Mouse (Mus musculus) granulocyte monocyte progenitor cell, adult 5-6 weeks (primary cell): ENCODE results near the gene Phactr2. TPM values are rescaled to one million over a fixed set of nuclear protein-coding genes. Genes with fewer than 3 reads are reported as not detected.
A peak's percentile ranks its signal among the peaks of the same experiment; 100 is the strongest.

Experiments used
- ATAC-seq: replicated peaks from 2 replicates; pipeline ENCODE4 v1.8.0; 2016; ENCODE audit warnings: mild to moderate bottlenecking, moderate TSS enrichment, inconsistent platforms; ENCODE audit not compliant: poor library complexity, severe bottlenecking
- total RNA-seq, 2 experiments: library from RNA; stranded (forward) in 1 of 2; stranded (reverse) in 1 of 2; fragments of 200-712, 200-1000 nt in 1 of 2; fragments of >200 nt in 1 of 2; fragmentation: Nextera tagmentation in 1 of 2; gene quantifications; 2 replicates each; pipeline ENCODE4 v1.2.3; 2014 to 2017

Gene Phactr2
- total RNA-seq, 2 experiments from 2014 or later: 15.8 to 27.3 TPM

GRCm38 (mm10) chr10:13335814-13336213 is 138.4 kb downstream of the Phactr2 start:
- no peak for ATAC-seq

- no peak for ATAC-seq
Observed at GRCm38 (mm10) chr10:13335347-13335746, 138.9 kb downstream of the Phactr2 start.

GRCm38 (mm10) chr10:13333781-13334180 is 140.4 kb downstream of the Phactr2 start:
- ATAC-seq: no peak

GRCm38 (mm10) chr10:13332985-13333384 is 141.2 kb downstream of the Phactr2 start:
- ATAC-seq: no peak

- ATAC-seq: no peak
Observed at GRCm38 (mm10) chr10:13331405-13332032, 142.7 kb downstream of the Phactr2 start.

- ATAC-seq: no peak
Observed at GRCm38 (mm10) chr10:13328602-13329001, 145.6 kb downstream of the Phactr2 start.

- no peak for ATAC-seq
Observed at GRCm38 (mm10) chr10:13326149-13326873, 147.9 kb downstream of the Phactr2 start.

- peak; percentile 69 for ATAC-seq
Observed at GRCm38 (mm10) chr10:13323806-13324411, 150.3 kb downstream of the Phactr2 start.

- peak; percentile 31; the same call in 1 of the 2 replicates for ATAC-seq
Observed at GRCm38 (mm10) chr10:13323139-13323805, 150.9 kb downstream of the Phactr2 start.

- no peak for ATAC-seq
Observed at GRCm38 (mm10) chr10:13314999-13315398, 159.2 kb downstream of the Phactr2 start.

- no peak for ATAC-seq
Observed at GRCm38 (mm10) chr10:13312576-13312975, 161.6 kb downstream of the Phactr2 start.

- no peak for ATAC-seq
Observed at GRCm38 (mm10) chr10:13311612-13312011, 162.6 kb downstream of the Phactr2 start.

- ATAC-seq: no peak
Observed at GRCm38 (mm10) chr10:13310075-13310474, 164.1 kb downstream of the Phactr2 start.

- ATAC-seq: peak; percentile 86
Observed at GRCm38 (mm10) chr10:13304641-13305241, 169.5 kb downstream of the Phactr2 start.

GRCm38 (mm10) chr10:13303271-13304265 is 170.6 kb downstream of the Phactr2 start:
- ATAC-seq: peak; percentile 41

- ATAC-seq: no peak
Observed at GRCm38 (mm10) chr10:13300601-13301000, 173.6 kb downstream of the Phactr2 start.

GRCm38 (mm10) chr10:13300196-13300595 is 174.0 kb downstream of the Phactr2 start:
- ATAC-seq: no peak

GRCm38 (mm10) chr10:13294886-13295285 is 179.3 kb downstream of the Phactr2 start:
- peak; percentile 61 for ATAC-seq

GRCm38 (mm10) chr10:13292026-13292425 is 182.2 kb downstream of the Phactr2 start:
- ATAC-seq: no peak
